Mouse (Mus musculus): ENCODE measurements around the gene Folr1. TPM values are rescaled to one million over a fixed set of nuclear protein-coding genes. Genes with fewer than 3 reads are reported as not detected.

Gene Folr1
- total RNA-seq, 4 experiments from 2014 or later = 0.46 to 9.8 (median 1.2) TPM

DNA sequence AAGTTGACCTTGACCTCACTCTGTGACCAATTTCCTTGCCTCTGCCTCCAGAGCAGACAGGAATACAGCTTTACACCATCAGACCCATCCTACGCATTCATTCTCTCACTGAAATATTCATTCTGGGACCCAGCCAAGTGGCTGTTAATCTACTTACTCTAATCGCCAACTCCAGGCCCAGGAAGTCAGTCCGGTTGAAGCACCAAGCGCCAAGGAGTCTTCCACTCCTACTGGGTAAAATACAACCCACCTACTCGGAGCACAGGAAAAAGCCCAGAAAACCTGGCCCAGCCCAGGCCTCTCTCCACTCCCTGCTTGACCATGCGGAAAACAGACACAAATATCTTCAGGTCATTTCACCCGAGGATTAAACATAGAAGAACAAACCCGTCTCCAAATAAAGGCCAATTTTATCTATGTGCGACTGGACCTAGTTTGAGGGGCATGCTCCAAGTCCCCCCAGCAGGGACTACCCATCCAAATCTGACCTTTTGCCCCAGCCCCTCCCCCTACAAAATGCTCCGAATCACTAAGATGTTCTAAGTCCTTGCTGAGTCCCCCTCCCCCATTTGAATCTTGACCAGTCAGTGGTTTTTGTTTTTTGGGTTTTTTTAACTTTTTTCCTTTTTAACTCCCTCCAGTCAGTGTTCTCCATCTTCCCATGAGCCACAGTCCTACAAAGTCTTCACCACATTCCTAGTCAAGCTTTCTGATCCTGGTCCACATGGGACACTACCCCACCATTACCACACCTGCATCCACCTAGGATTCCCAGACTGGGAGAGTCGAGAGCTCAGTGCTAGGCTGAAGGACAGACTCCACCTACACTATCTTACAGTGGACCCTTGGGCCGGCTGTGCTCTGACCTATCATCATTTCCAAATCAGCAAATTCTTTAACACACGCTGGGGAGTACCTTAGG, 2.1 kb downstream of the Folr1 start:
- DNase-seq (ENCODE audit: low spot score in 2 of 2) = no peak

DNA sequence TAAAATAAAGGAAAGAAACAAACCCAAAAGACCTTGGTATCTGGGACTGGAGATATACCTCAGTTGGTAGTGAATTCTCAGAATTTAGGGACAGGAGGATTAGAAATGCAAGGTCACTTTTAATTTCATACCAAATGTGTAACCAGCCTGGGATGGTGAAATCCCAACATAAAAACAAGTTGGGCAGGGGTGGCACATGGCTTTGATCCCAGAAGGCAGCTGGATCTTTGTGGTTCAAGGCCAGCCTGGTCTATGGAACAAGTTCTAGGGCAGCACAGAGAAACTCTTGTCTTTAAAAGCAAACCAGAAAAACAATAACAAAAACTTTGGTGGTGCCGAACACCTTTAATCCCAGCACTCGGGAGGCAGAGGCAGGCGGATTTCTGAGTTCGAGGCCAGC, 3.1 kb downstream of the Folr1 start:
- no peak for DNase-seq (ENCODE audit: low spot score in 2 of 2)

DNA sequence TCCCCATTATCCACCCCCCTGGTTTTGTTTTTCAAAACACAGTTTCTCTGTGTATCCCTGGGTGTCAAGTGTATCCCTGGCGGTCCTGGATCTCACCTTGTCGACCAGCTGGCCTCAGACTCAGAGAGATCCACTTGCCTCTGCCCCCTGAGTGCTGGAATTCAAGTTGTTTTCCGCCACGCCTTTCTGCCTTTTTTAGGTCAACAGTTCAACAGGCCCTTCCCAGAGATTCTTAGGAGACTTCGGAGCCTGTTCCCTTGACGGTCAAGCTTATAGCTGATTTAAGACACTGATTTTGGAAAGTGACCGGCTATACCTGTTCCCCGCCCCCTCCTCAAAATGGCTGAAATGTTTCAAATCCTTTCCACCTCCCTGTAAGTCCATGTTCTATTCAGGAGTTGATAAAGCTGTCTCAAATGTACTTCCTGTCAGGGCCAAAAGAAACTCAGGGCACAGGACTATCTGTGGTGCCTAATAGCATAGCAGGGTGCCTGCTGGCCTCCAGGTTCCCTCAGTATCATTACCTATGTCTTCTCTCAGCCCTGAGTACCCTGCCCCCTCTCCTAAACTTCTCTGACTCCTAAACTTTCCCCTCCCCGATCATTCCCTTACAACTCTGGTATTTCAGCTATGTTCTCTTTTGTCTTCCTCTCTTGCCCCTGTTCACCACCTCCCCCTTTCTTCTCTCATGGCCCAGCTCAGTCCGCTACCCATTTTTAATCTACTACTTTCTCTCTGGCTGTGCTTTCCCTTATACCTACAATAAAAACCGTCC, 3.9 kb downstream of the Folr1 start:
- DNase-seq (ENCODE audit: low spot score in 2 of 2) = no peak

- no peak for DNase-seq (ENCODE audit: low spot score in 2 of 2)
These were observed 7.2 kb downstream of the Folr1 start, which contains the start of gene Anapc15 for GRCm38 (mm10) chr7:101863415-101863814. TSS of gene Anapc15 (plus strand) at chr7:101863715.

DNA sequence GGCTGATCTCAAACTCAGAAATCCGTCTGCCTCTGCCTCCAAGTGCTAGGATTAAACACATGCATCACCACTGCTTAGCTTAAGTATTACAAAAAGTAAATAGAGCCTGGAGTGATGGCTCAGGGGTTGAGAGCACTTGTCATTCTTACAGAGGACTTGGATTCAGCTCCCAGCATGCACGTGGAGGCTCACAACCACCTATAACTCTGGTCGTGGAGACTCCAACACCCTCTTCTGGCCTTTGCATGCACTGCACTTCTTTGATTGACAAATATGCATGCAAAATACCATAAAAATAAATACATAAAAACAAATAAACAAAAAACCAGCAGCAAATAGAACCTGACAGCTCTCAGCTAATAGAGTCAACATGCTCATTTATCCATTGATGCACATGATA, 8.3 kb downstream of the Folr1 start:
- DNase-seq (ENCODE audit: low spot score in 2 of 2) = no peak

GRCm38 (mm10) chr7:101860978-101861377, 9.6 kb downstream of the Folr1 start:
- no peak for DNase-seq (ENCODE audit: low spot score in 2 of 2)

DNA sequence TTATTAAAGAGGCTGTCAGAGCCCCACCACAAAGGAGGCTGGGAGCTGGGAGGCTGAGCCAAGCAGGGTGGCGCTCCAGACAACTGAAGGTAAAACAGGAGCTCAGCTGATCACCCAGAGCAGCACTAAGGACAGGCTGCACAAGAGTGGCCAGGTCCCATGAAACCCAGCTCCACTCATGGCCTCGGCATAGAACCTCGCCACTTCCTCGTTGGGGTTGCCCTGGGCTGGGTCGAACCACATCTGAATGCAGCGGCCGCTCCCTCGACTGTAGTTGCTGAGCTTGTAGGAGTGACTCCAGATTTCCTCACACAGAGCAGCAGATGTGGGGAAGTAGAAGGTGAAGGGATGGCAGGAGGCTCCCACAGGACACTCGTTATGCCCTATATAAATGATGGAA, 12.2 kb downstream of the Folr1 start:
- DNase-seq (ENCODE audit: low spot score in 2 of 2) = no peak

GRCm38 (mm10) chr7:101857094-101857493, 13.5 kb downstream of the Folr1 start, which contains the start of gene Folr2:
TSS of gene Folr2 (minus strand) at chr7:101857194.
- no peak for DNase-seq (ENCODE audit: low spot score in 2 of 2)

DNA sequence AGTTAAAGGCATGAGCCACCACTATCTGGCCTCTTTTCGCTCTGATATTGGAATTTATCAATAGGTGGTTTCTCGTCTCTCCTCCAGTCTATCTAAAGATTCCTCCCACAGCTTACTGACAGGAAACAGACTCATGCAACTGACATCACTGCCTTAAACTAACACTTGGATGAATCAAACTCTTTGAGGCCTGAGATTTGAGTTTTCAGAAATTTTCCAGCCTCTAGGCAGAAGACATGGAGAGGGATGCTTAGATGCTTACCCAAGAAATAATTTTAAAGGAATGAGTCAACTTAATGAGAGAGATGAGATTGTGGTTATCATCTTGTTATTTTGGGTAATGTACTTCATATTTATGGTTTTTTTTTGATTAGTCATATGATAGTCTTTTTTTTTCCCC, 16.8 kb downstream of the Folr1 start:
- no peak for DNase-seq (ENCODE audit: low spot score in 2 of 2)

GRCm38 (mm10) chr7:101852846-101853245, 17.7 kb downstream of the Folr1 start:
- no peak for DNase-seq (ENCODE audit: low spot score in 2 of 2)

GRCm38 (mm10) chr7:101851689-101852088, 18.9 kb downstream of the Folr1 start:
- DNase-seq (ENCODE audit: low spot score in 2 of 2) = no peak

- DNase-seq (ENCODE audit: low spot score in 2 of 2) = no peak
These were observed 22.7 kb downstream of the Folr1 start for GRCm38 (mm10) chr7:101847934-101848333.

GRCm38 (mm10) chr7:101844186-101844585, 26.4 kb downstream of the Folr1 start:
- DNase-seq (ENCODE audit: low spot score in 2 of 2) = no peak

DNA sequence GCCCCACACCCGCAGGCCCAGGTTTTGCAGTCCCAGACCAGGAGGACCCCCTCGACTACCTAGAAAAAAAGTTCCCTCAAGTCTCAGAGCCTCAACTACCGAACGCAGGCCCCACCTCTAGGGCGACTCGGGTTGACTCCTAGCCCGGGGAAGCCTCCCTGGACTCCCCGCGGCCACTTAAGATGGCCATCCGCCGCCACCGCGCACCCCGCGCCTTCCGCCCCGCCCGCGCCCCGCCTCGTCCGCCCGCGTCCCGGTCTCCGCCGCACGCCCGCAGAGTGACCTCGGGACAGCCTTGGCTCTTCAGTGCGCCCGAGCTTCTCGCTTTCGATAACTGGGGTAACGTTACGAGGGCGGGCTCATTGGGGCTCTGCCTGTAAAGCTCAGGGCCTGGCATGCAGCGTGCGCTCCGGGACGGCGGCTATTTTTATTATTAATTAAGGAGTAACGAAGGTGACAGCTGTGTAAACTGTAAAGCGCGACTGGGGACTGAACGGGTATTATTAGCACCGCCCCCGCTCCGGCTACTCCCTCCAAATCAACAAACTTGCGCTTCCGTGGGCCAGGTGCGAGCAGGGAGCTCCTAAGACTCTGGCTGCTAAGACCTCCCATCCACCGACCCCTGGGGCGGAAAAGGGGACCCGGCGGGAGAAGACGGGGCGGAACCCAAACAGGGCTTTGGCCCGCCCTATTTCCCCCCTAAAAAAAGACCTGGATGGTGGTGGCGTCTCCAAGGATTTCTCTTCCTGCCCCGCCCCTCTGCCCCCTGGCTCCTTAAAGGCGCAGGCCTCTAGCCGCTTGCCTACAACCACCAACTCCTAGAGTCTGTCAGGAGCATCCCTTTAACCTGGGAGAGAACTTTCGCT, 32.7 kb downstream of the Folr1 start, which contains the start of gene Inppl1:
Gene Inppl1, minus strand, starts transcription at position 624 of the 866 bp plus-strand sequence.
- peak; percentile 59 to 79 for DNase-seq (ENCODE audit: low spot score in 2 of 2)

GRCm38 (mm10) chr7:101837154-101837605, 33.4 kb downstream of the Folr1 start:
- DNase-seq (ENCODE audit: low spot score in 2 of 2) = no peak

- DNase-seq (ENCODE audit: low spot score in 2 of 2) = peak in 1 of 2 experiments; percentile 35
These were observed 34.1 kb downstream of the Folr1 start for GRCm38 (mm10) chr7:101836271-101837153.

GRCm38 (mm10) chr7:101835457-101836109, 35.0 kb downstream of the Folr1 start:
- no peak for DNase-seq (ENCODE audit: low spot score in 2 of 2)

DNA sequence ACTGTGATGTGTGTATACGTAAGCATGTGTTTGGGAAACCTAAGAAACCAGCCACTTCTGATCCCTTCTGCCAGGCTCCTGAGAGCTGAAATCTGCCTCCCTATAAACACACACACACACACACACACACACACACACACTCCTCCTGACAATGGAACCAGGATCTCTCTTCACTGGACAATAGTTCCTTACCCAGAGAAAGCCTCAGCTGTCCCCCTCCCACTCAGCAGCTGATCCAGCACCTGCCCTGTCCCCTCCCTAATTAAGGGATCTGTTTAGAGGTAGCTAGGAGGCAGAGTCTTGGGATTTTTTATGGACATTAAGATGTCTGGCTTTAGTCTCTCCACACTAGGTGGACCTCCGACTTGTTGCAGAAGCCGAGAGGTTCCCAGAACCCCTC, 35.7 kb downstream of the Folr1 start:
- DNase-seq (ENCODE audit: low spot score in 2 of 2) = no peak

DNA sequence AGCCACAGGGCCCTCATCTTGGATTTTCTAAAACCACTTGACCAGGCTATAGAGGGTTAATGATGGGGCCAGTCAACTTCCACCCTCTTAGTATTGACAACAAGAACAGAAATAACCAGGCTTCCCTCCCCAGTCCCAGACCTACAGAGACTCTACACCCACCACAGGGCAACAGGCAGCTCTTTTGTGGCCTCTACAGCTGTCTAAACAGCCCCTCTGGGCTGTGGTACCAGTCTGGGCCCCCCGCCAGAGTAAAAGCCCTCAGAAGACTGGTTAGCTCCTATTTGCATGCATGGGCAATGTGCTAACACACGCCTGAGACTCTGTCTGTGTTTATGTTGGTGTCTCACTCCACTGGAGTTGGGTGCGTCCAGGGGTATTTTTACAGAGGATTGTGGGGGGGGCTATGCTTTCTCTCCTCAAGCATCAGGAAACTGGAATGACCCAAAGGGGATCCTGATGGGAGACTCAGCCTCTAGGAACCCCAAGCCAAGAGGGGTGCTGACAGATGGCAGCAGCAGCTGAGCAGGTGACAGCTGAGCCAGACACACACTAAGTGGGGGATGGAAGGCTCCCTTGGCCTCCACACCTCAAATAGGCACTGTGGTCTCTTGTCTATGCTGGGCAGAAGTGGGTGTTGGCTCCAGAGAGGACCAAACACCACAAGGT, 36.5 kb downstream of the Folr1 start:
- no peak for DNase-seq (ENCODE audit: low spot score in 2 of 2)
